Mouse (Mus musculus) liver, adult 2 months (tissue): ENCODE measurements around the gene Tsn. TPM values are rescaled to one million over a fixed set of nuclear protein-coding genes. Genes with fewer than 3 reads are reported as not detected.

Experiments used
- DNase-seq: peaks from one replicate; pipeline ENCODE4 v3.0.0-alpha.2; 2011; ENCODE audit warnings: low read depth, low spot score; ENCODE audit errors: extremely low read depth
- H3K27ac ChIP-seq: fragments of 200-500 bp; replicated peaks from 2 replicates; pipeline ENCODE4 v1.5.1; 2012; ENCODE audit warnings: low read depth, mild to moderate bottlenecking, control low read depth, inconsistent platforms, low read length; ENCODE audit not compliant: insufficient read depth
- H3K27me3 ChIP-seq: fragments of 200-500 bp; 2 replicates; pipeline ENCODE4 v1.6.1; 2012; ENCODE audit warnings: mild to moderate bottlenecking, moderate library complexity, low read length, inconsistent platforms; ENCODE audit not compliant: control insufficient read depth, insufficient read depth
- H3K36me3 ChIP-seq: fragments of 200-500 bp; 2 replicates; pipeline ENCODE4 v1.6.1; 2012; ENCODE audit warnings: low read length, inconsistent platforms; ENCODE audit not compliant: control insufficient read depth, insufficient read depth
- H3K4me1 ChIP-seq: fragments of 200-500 bp; 2 replicates; pipeline ENCODE4 v1.6.1; 2011; ENCODE audit warnings: low read length; ENCODE audit not compliant: control insufficient read depth, insufficient read depth
- H3K4me3 ChIP-seq: fragments of 200-500 bp; 2 replicates; pipeline ENCODE4 v1.5.1; 2011; ENCODE audit warnings: low read depth, mild to moderate bottlenecking, control low read depth, low read length, moderate library complexity; ENCODE audit not compliant: insufficient read depth
- H3K79me2 ChIP-seq: fragments of 200-500 bp; 2 replicates; pipeline ENCODE4 v1.6.1; 2012; ENCODE audit warnings: inconsistent platforms, mild to moderate bottlenecking, low read length, moderate library complexity; ENCODE audit not compliant: control insufficient read depth, insufficient read depth
- H3K9ac ChIP-seq: fragments of 200-500 bp; 2 replicates; pipeline ENCODE4 v1.6.1; 2012; ENCODE audit warnings: low read depth, mild to moderate bottlenecking, control low read depth, inconsistent platforms, low read length
- CTCF ChIP-seq: fragments of 200-500 bp; IDR thresholded peaks from 2 replicates; pipeline ENCODE4 v1.5.1; 2011; ENCODE audit warnings: low read depth, low read length, control low read depth
- POLR2A ChIP-seq: fragments of 200-500 bp; IDR thresholded peaks from 2 replicates; pipeline ENCODE4 v1.6.1; 2011; ENCODE audit warnings: low read length, control low read depth; ENCODE audit not compliant: insufficient read depth; ENCODE audit errors: extremely low read depth
- WGBS: fragments of 180-500 bp; shearing (Covaris S2); methylation state at CpG from one replicate; pipeline ENCODE4 v1.1.7; 2018; 5-methylcytosine and 5-hydroxymethylcytosine counted together
- polyA plus RNA-seq: library from polyadenylated mRNA; depleted of rRNA; stranded (reverse); fragments of >200 nt; gene quantifications from 2 replicates; pipeline ENCODE4 v1.2.3, GENCODE M21; 2012
- total RNA-seq: library from RNA; depleted of rRNA; stranded (reverse); fragments of >200 nt; gene quantifications from 2 replicates; pipeline ENCODE4 v1.2.3, GENCODE M21; 2014

Gene Tsn
- total and polyA plus RNA-seq, 2 experiments: 28.9 to 37.0 TPM

DNA sequence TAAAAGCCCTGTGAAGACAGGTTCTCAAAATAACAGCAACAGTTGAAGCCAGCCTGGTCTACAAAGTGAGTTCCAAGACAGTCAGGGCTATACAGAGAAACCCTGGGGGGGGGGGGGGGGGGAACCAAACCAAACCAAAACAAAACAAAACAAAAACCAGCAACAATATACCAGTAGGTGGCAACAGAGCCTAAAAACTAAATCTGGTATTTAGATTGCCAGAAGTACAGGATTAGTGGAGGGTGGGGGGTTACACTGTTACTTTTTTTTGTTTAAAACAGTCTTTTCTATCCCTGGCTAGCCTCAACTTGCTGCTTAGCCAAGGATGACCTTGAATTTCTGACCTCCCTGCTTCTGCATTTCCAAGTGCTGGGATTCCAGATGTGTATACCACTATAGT, 24.3 kb upstream of the Tsn start:
- Histone ChIP-seq H3K27me3 (no peaks in the 10 kb centered on the region), H3K79me2 (no peaks in the 10 kb centered on the region), H3K27ac (peak overlapping the region; percentile 97), H3K9ac (no peak overlapping the region), H3K4me1 (peaks cover 8% of the 10 kb centered on the region; the same call in 1 of the 2 replicates), H3K4me3 (no peak overlapping the region), H3K36me3 (peaks cover 27% of the 10 kb centered on the region)
- no peak for DNase-seq
- TF ChIP-seq CTCF: no peak
- TF ChIP-seq POLR2A: no peak

DNA sequence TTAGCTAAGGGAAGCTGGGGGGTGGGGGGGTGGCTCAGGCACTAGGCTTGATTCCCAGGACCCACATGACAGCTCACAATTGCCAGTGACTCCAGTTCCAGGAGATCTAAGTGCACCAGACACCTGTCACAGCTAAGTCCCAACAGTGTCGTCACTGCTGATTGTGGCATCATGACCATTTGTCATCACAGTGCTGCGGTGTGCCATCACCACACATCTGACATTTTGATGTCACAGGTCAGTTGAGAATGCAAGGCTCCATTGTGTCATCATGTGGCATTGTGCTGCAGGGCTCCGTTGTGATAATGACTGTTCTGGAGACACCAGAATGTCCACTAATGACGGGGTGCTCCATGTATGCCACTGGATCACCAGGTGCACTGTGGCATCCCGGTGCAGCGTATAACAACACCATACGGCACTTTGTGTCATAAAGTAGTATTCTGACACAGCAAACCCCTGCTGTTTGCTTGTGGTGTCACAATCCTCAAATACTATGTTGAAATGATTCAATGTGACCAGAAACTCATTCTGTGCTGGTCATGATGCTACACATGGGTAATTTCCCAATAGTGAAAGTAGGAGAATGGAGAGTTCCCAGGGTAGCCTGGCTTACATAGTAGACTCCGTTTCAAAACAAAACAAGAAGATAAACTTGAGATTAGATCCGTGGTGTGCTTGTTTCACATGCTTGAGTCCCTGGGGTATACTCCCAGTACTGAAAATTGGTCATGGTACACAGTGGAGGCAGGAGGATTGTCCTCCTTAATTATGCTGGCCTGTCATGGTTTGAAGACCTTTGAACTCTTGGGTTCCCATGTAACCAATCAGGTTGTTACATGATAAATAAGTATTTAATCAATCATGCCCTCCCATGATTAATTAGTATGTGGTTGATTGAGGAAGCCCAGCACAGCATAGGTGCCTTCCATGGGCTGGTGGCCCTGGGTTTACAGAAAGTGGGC, 23.5 kb upstream of the Tsn start:
- WGBS: 26% methylated on average over 9 of the region's 9 CpGs
- H3K9ac ChIP-seq: peak overlapping the region; percentile 64
- H3K4me3 ChIP-seq: no peak overlapping the region
- H3K36me3 ChIP-seq: peaks cover 34% of the 10 kb centered on the region
- H3K79me2 ChIP-seq: no peaks in the 10 kb centered on the region
- H3K27me3 ChIP-seq: no peaks in the 10 kb centered on the region
- no peak for TF ChIP-seq CTCF
- TF ChIP-seq POLR2A: no peak
- DNase-seq: peak; percentile 89
- H3K27ac ChIP-seq: peak overlapping the region; percentile 97
- H3K4me1 ChIP-seq: peaks cover 8% of the 10 kb centered on the region; the same call in 1 of the 2 replicates

GRCm38 (mm10) chr1:118321661-118322201, 10.2 kb upstream of the Tsn start, which contains the start of gene Nifk:
TSS of gene Nifk (plus strand) at chr1:118321839.
- Histone ChIP-seq H3K9ac (peak within 1 kb of the TSS; percentile 76), H3K79me2 (peaks cover 17% of the 10 kb centered on the region), H3K27me3 (no peaks in the 10 kb centered on the region), H3K27ac (no peak within 1 kb of the TSS), H3K36me3 (no peaks in the 10 kb centered on the region; the same call in 1 of the 2 replicates), H3K4me1 (peaks cover 6% of the 10 kb centered on the region), H3K4me3 (peak within 1 kb of the TSS; percentile 79)
- peak; percentile 89 for DNase-seq
- WGBS: under 1% methylated on average over 37 of the region's 37 CpGs
- TF ChIP-seq POLR2A: no peak
- TF ChIP-seq CTCF: peak; percentile 79

DNA sequence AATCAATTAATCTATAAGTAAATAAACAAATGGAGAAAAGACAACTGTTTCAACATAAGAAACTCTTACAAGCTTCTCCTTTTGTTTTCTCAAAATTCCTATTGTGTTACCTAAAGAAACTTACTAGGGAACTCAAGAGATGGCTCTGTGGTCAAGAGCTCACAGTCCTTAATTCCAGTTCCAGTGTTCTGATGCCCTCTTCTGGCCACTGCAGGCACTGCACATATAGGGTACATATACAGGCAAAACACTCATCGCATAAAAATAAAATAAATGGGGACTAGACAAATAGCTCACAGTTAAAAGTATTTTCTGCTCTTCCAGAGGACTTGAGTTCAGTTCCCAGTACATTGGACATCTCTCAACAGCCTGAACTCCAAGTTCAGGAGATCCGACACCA, 9.2 kb upstream of the Tsn start:
- Histone ChIP-seq H3K27me3 (no peaks in the 10 kb centered on the region), H3K4me1 (peaks cover 6% of the 10 kb centered on the region), H3K36me3 (no peaks in the 10 kb centered on the region; the same call in 1 of the 2 replicates), H3K9ac (no peak overlapping the region), H3K27ac (no peak overlapping the region), H3K4me3 (no peak overlapping the region), H3K79me2 (peaks cover 17% of the 10 kb centered on the region)
- peak; percentile 30 for DNase-seq
- 68% methylated on average over 2 of the region's 2 CpGs for WGBS
- peak; percentile 24; the same call in 1 of the 2 replicates for TF ChIP-seq CTCF
- TF ChIP-seq POLR2A: no peak

DNA sequence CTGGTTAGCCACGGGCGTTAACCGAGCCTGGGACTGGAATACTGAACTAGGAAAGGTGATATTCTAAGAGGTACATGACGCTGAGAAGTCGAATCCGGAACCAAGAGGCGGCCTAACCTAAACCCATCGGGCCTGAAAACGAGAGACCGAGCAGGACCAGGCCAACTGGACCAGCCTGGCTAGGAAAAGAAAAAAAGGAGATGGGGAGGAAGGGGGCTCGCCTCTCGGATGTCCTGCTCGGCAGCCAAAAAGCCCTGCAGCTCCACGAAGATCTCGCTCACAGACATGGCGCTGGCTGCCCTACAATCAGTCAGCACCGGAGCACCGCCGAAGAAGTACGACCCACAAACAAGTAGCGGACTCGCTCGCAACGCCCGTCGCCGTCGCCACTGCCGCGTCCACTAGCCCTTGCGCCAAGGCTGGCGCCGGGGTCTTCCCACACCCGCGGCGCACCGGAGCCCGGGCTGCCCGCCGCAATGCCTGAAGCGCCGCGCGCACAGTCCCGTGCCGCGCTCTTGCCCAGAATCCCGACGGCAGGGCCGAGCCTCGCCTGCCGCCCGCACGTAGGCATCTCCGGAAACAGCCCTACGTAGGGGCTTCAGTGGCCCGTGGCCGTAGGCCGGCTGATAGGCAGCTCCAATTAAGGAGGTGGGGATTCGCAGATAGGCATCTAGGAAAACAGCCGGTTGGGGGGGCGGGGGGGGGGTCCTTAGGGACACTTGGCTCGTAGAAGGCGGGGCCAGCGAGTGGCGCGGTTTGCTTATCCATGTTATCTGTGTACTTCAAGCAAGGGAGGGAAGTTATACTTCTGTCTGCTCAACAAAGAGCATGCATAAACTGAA, 538 bp downstream of the Tsn start:
- DNase-seq: peak; percentile 78
- under 1% methylated on average over 67 of the region's 67 CpGs for WGBS
- Histone ChIP-seq H3K79me2 (no peaks in the 10 kb centered on the region; the same call in 1 of the 2 replicates), H3K36me3 (peaks cover 11% of the 10 kb centered on the region; the same call in 1 of the 2 replicates), H3K27me3 (no peaks in the 10 kb centered on the region), H3K27ac (peak overlapping the region; percentile 93), H3K9ac (peak overlapping the region; percentile 72), H3K4me1 (no peaks in the 10 kb centered on the region), H3K4me3 (peak overlapping the region; percentile 66)
- no peak for TF ChIP-seq CTCF
- 0 out of 2 replicates have a peak, but pooled peaks have one; percentile 42 for TF ChIP-seq POLR2A
